Mouse (Mus musculus) small intestine, adult 2 months (tissue): ENCODE measurements at regions not wholly inside any gene's neighbourhood (a gene's known extent, or its start where the extent isn't known, plus 50 kb on each side); places are given as distances from the start of the nearest gene placed in this dataset.
A peak's percentile ranks its signal among the peaks of the same experiment; 100 is the strongest.

Experiments used
- H3K27ac ChIP-seq: fragments of 200-500 bp; 2 replicates; pipeline ENCODE4 v1.5.1; 2012; ENCODE audit warnings: low read depth, low read length, control low read depth, inconsistent platforms; ENCODE audit not compliant: insufficient read depth
- H3K27me3 ChIP-seq: fragments of 200-500 bp; 2 replicates; pipeline ENCODE4 v1.6.1; 2012; ENCODE audit warnings: mild to moderate bottlenecking, moderate library complexity, low read length, inconsistent platforms; ENCODE audit not compliant: control insufficient read depth, insufficient read depth
- H3K36me3 ChIP-seq: fragments of 200-500 bp; 2 replicates; pipeline ENCODE4 v1.6.1; 2012; ENCODE audit warnings: mild to moderate bottlenecking, low read length, control low read depth, inconsistent platforms; ENCODE audit not compliant: control insufficient read depth, insufficient read depth
- H3K4me1 ChIP-seq: fragments of 200-500 bp; 2 replicates; pipeline ENCODE4 v1.6.1; 2012; ENCODE audit warnings: low read length, inconsistent platforms, mixed read lengths; ENCODE audit not compliant: control insufficient read depth, insufficient read depth, insufficient read length
- H3K4me3 ChIP-seq: fragments of 200-500 bp; 2 replicates; pipeline ENCODE4 v1.5.1; 2012; ENCODE audit warnings: low read depth, mild to moderate bottlenecking, control low read depth, inconsistent platforms, low read length, moderate library complexity
- CTCF ChIP-seq: fragments of 200-500 bp; IDR thresholded peaks from 2 replicates; pipeline ENCODE4 v1.5.1; 2012; ENCODE audit warnings: low read depth, mild to moderate bottlenecking, control low read depth, inconsistent platforms, low read length, moderate library complexity, mixed read lengths; ENCODE audit not compliant: insufficient replicate concordance, insufficient read length; ENCODE audit errors: extremely low read depth
- POLR2A ChIP-seq: fragments of 200-500 bp; IDR thresholded peaks from 2 replicates; pipeline ENCODE4 v1.6.1; 2012; ENCODE audit warnings: low read depth, mild to moderate bottlenecking, control low read depth, inconsistent platforms, low read length, moderate library complexity
- WGBS: fragments of 180-500 bp; shearing (Covaris S2); methylation state at CpG from one replicate; pipeline ENCODE4 v1.1.7; 2018; 5-methylcytosine and 5-hydroxymethylcytosine counted together

GRCm38 (mm10) chr8:79514655-79515278, 115.4 kb upstream of the Smad1 start:
- no peaks in the 10 kb centered on the region for H3K27me3 ChIP-seq
- peaks cover 2% of the 10 kb centered on the region; the same call in 1 of the 2 replicates for H3K4me1 ChIP-seq
- H3K36me3 ChIP-seq = no peaks in the 10 kb centered on the region
- TF ChIP-seq CTCF (no peak), POLR2A (no peak)
- H3K27ac ChIP-seq = no peak overlapping the region
- H3K4me3 ChIP-seq = no peak overlapping the region
- 54% methylated on average over 4 of the region's 4 CpGs for whole genome bisulfite sequencing

GRCm38 (mm10) chr8:79508597-79508996, 109.3 kb upstream of the Smad1 start:
- no peaks in the 10 kb centered on the region for H3K27me3 ChIP-seq
- no peaks in the 10 kb centered on the region for H3K36me3 ChIP-seq
- H3K27ac ChIP-seq = no peak overlapping the region
- H3K4me1 ChIP-seq = peaks cover 2% of the 10 kb centered on the region; the same call in 1 of the 2 replicates
- WGBS = 91% methylated on average over 3 of the region's 3 CpGs
- H3K4me3 ChIP-seq = no peak overlapping the region
- no peak for TF ChIP-seq CTCF
- no peak for TF ChIP-seq POLR2A

- WGBS = 62% methylated on average over 5 of the region's 5 CpGs
- Histone ChIP-seq H3K4me3 (no peak overlapping the region), H3K27me3 (no peaks in the 10 kb centered on the region), H3K4me1 (peaks cover 2% of the 10 kb centered on the region), H3K27ac (no peak overlapping the region), H3K36me3 (no peaks in the 10 kb centered on the region)
- TF ChIP-seq POLR2A (no peak), CTCF (no peak)
These were observed 106.1 kb upstream of the Smad1 start for GRCm38 (mm10) chr8:79505381-79505780.

GRCm38 (mm10) chr8:79503906-79504305, 104.6 kb upstream of the Smad1 start:
- H3K27me3 ChIP-seq = no peaks in the 10 kb centered on the region
- H3K27ac ChIP-seq = no peak overlapping the region
- no peaks in the 10 kb centered on the region for H3K36me3 ChIP-seq
- WGBS = 86% methylated on average over 2 of the region's 2 CpGs
- H3K4me1 ChIP-seq = peaks cover 2% of the 10 kb centered on the region; the same call in 1 of the 2 replicates
- TF ChIP-seq POLR2A = no peak
- no peak for TF ChIP-seq CTCF
- H3K4me3 ChIP-seq = no peak overlapping the region

- WGBS = 81% methylated on average over 4 of the region's 4 CpGs
These were observed 102.7 kb upstream of the Smad1 start for GRCm38 (mm10) chr8:79502062-79502461.

GRCm38 (mm10) chr8:79501238-79501637, 101.9 kb upstream of the Smad1 start:
- H3K27me3 ChIP-seq = no peaks in the 10 kb centered on the region
- WGBS = 32% methylated on average over 11 of the region's 11 CpGs
- no peak for TF ChIP-seq POLR2A
- no peak for TF ChIP-seq CTCF
- H3K27ac ChIP-seq = peak overlapping the region; percentile 43; the same call in 1 of the 2 replicates
- no peak overlapping the region for H3K4me3 ChIP-seq
- H3K36me3 ChIP-seq = no peaks in the 10 kb centered on the region
- H3K4me1 ChIP-seq = peaks cover 2% of the 10 kb centered on the region; the same call in 1 of the 2 replicates

More at GRCm38 (mm10) chr8:79502062-79502461, 102.7 kb upstream of the Smad1 start:
- Histone ChIP-seq H3K4me3 (no peak overlapping the region), H3K36me3 (no peaks in the 10 kb centered on the region), H3K4me1 (peaks cover 2% of the 10 kb centered on the region; the same call in 1 of the 2 replicates), H3K27ac (no peak overlapping the region), H3K27me3 (no peaks in the 10 kb centered on the region)
- TF ChIP-seq POLR2A = no peak
- no peak for TF ChIP-seq CTCF

- Histone ChIP-seq H3K27me3 (no peaks in the 10 kb centered on the region), H3K27ac (no peak overlapping the region), H3K4me3 (no peak overlapping the region), H3K4me1 (peaks cover 2% of the 10 kb centered on the region; the same call in 1 of the 2 replicates), H3K36me3 (no peaks in the 10 kb centered on the region)
- 89% methylated on average over 2 of the region's 2 CpGs for WGBS
- TF ChIP-seq POLR2A (no peak), CTCF (no peak)
These were observed 99.9 kb upstream of the Smad1 start for GRCm38 (mm10) chr8:79499258-79499657.

- H3K27me3 ChIP-seq = no peaks in the 10 kb centered on the region
- H3K36me3 ChIP-seq = no peaks in the 10 kb centered on the region
- 0 out of 2 replicates have a peak overlapping the region, but pooled peaks have one; percentile 37 for H3K27ac ChIP-seq
- TF ChIP-seq CTCF = no peak
- TF ChIP-seq POLR2A = no peak
- peaks cover 2% of the 10 kb centered on the region; the same call in 1 of the 2 replicates for H3K4me1 ChIP-seq
- 47% methylated on average over 2 of the region's 2 CpGs for WGBS
- no peak overlapping the region for H3K4me3 ChIP-seq
These were observed 99.3 kb upstream of the Smad1 start for GRCm38 (mm10) chr8:79498611-79499010.
